Comparison of ENCODE assay signal across 8 mouse cellular contexts in the genomic region with DNA sequence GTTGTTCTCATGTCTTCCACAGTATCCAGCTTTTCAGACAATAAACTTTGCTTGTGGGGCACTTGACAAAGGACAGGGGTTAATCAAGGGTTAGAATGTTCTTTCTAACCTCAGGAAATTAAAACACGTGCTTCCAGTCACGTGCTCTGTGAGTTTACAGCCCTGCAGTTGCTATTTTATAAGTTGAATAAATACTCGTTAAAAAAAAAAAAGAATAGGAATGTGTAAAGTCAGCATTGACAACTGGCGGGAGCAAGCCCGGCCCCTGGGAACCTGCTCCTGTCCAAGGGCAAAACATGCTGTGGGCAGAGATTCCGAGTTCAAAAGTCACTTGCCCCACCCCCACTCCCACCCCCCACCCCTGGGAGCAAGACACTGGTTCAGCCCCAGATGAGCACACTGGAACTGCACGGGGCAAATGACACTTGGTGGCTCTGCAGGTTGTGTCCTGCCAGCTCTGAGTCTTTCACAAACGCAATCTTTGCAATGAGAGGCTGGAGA.
A peak's percentile ranks its signal among the peaks of the same experiment; 100 is the strongest.
DNase-seq lines count a peak whose midpoint lies in the region; ATAC-seq and TF ChIP-seq lines count a peak whose summit lies in the region.
"Had no signal": no experiment of that assay in that cellular context is flagged by ENCODE, and none has a peak within 500 bp of the region (broad histone marks: within the 10 kb centered on the region; RNA-seq: fewer than 3 reads in every experiment).

No protein-coding gene starts in this region.

- H3K4me2 ChIP-seq in CH12.LX (ENCODE audit: insufficient read depth, low read depth, poor library complexity, severe bottlenecking): peak overlapping the region; percentile 70
- no peak overlapping the region for H3K4me2 ChIP-seq in intestine, embryonic 16.5 days (ENCODE audit: low read depth, low read length)
- H3K4me2 ChIP-seq: stomach, embryonic 15.5 days had no signal

- no peaks in the 10 kb centered on the region for H3K27me3 ChIP-seq in CH12.LX (replicated peaks)
- no peaks in the 10 kb centered on the region for H3K27me3 ChIP-seq in intestine, embryonic 16.5 days (replicated peaks; ENCODE audit: control insufficient read depth, insufficient read depth, low read length)
- no peaks in the 10 kb centered on the region for H3K27me3 ChIP-seq in liver, adult 2 months (ENCODE audit: control insufficient read depth, insufficient read depth, low read length)
- H3K27me3 ChIP-seq in forebrain, embryonic 10.5 days (ENCODE audit: poor library complexity, severe bottlenecking): no peaks in the 10 kb centered on the region
- H3K27me3 ChIP-seq: stomach, embryonic 15.5 days had no signal

- dilution Hi-C loops in CH12.LX (cut with MboI; ENCODE audit: extremely low pct_ligation_motif_present, extremely low pct_unique_long_range_greater_than_20kb, low sequenced_read_pairs): no loop called here

- peak; percentile 71 for ATAC-seq in intestine, embryonic 16.5 days

- H3K9ac ChIP-seq in CH12.LX (ENCODE audit: insufficient read depth, low read depth): peak overlapping the region; percentile 37
- H3K9ac ChIP-seq in intestine, embryonic 16.5 days (ENCODE audit: low read depth, low read length): peak overlapping the region; percentile 36; the same call in 1 of the 2 replicates
- peak overlapping the region; percentile 17; the same call in 1 of the 2 replicates for H3K9ac ChIP-seq in liver, adult 2 months (ENCODE audit: low read depth, low read length)
- H3K9ac ChIP-seq: stomach, embryonic 15.5 days had no signal

- no peak for TF ChIP-seq EP300 in CH12.LX (IDR thresholded peaks at IDR 0.05; ENCODE audit: low read length)

- peak overlapping the region; percentile 58 for H3K27ac ChIP-seq in CH12.LX (ENCODE audit: insufficient read depth, low read depth)
- H3K27ac ChIP-seq in intestine, embryonic 16.5 days (ENCODE audit: low read length): peak overlapping the region; percentile 77
- peak overlapping the region; percentile 82 for H3K27ac ChIP-seq in liver, adult 2 months (replicated peaks; ENCODE audit: insufficient read depth, low read depth, low read length)
- H3K27ac ChIP-seq in forebrain, embryonic 10.5 days: no peak overlapping the region
- H3K27ac ChIP-seq: stomach, embryonic 15.5 days had no signal

- H3K79me2 ChIP-seq in CH12.LX (replicated peaks; ENCODE audit: control insufficient read depth, extremely low read depth, insufficient read depth, poor library complexity, severe bottlenecking): no peaks in the 10 kb centered on the region
- no peaks in the 10 kb centered on the region for H3K79me2 ChIP-seq in liver, adult 2 months (ENCODE audit: control insufficient read depth, insufficient read depth, low read length)

- TF ChIP-seq POLR2A in CH12.LX (IDR thresholded peaks at IDR 0.05; ENCODE audit: low read depth, low read length): no peak
- TF ChIP-seq POLR2A in liver, adult 2 months (IDR thresholded peaks at IDR 0.05; ENCODE audit: extremely low read depth, insufficient read depth, low read length): no peak

- intact Hi-C loops in left cerebral cortex, postnatal 14 days (cut with DNase I): no loop called here

- H3K4me1 ChIP-seq in CH12.LX (ENCODE audit: control insufficient read depth in 1 of 2, insufficient read depth in 2 of 2): peaks cover 22 to 54% of the 10 kb centered on the region in 2 experiments
- peaks cover 28% of the 10 kb centered on the region for H3K4me1 ChIP-seq in intestine, embryonic 16.5 days (ENCODE audit: control insufficient read depth, insufficient read depth, low read length)
- peaks cover 11% of the 10 kb centered on the region for H3K4me1 ChIP-seq in liver, adult 2 months (ENCODE audit: control insufficient read depth, insufficient read depth, low read length)
- peaks cover 15% of the 10 kb centered on the region for H3K4me1 ChIP-seq in forebrain, embryonic 10.5 days

- H3K4me3 ChIP-seq in CH12.LX (replicated peaks in 1 of 3; ENCODE audit: low read depth in 2 of 3, low read length in 2 of 3, poor library complexity in 1 of 3): no peak overlapping the region
- no peak overlapping the region for H3K4me3 ChIP-seq in intestine, embryonic 16.5 days (ENCODE audit: low read length)
- H3K4me3 ChIP-seq in liver, adult 2 months (ENCODE audit: insufficient read depth, low read depth, low read length): no peak overlapping the region
- no peak overlapping the region for H3K4me3 ChIP-seq in forebrain, embryonic 10.5 days
- H3K4me3 ChIP-seq: stomach, embryonic 15.5 days had no signal

- no peak for TF ChIP-seq RAD21 in CH12.LX (IDR thresholded peaks at IDR 0.05; ENCODE audit: low read depth, low read length)

- no peaks in the 10 kb centered on the region for H3K9me3 ChIP-seq in CH12.LX (replicated peaks; ENCODE audit: low read length)
- H3K9me3 ChIP-seq in intestine, embryonic 16.5 days (ENCODE audit: control insufficient read depth, low read length): no peaks in the 10 kb centered on the region
- H3K9me3 ChIP-seq in forebrain, embryonic 10.5 days: no peaks in the 10 kb centered on the region
- H3K9me3 ChIP-seq: stomach, embryonic 15.5 days had no signal

- WGBS in intestine, embryonic 16.5 days: 12% methylated on average over 8 of the region's 8 CpGs
- 2% methylated on average over 8 of the region's 8 CpGs for WGBS in liver, adult 2 months
- 46% methylated on average over 8 of the region's 8 CpGs for WGBS in forebrain, embryonic 10.5 days

- in situ Hi-C loops in CH12.LX (cut with MboI; ENCODE audit: low pct_ligation_motif_present, low pct_unique_long_range_greater_than_20kb, low sequenced_read_pairs): no loop called here

- no peak for TF ChIP-seq CTCF in CH12.LX (conservative IDR thresholded peaks at IDR 0.05 in 1 of 2, IDR thresholded peaks at IDR 0.05 in 1 of 2; ENCODE audit: low read depth in 2 of 2, low read length in 2 of 2)
- no peak for TF ChIP-seq CTCF in liver, adult 2 months (IDR thresholded peaks at IDR 0.05; ENCODE audit: low read depth, low read length)

- H3K36me3 ChIP-seq in CH12.LX (replicated peaks in 1 of 2; ENCODE audit: control insufficient read depth in 1 of 2, insufficient read depth in 1 of 2, low read length in 1 of 2): no peaks in the 10 kb centered on the region
- H3K36me3 ChIP-seq in intestine, embryonic 16.5 days (ENCODE audit: control insufficient read depth, insufficient read depth, low read length): no peaks in the 10 kb centered on the region
- H3K36me3 ChIP-seq in liver, adult 2 months (ENCODE audit: control insufficient read depth, insufficient read depth, low read length): no peaks in the 10 kb centered on the region
- H3K36me3 ChIP-seq in forebrain, embryonic 10.5 days (replicated peaks): no peaks in the 10 kb centered on the region
- H3K36me3 ChIP-seq: stomach, embryonic 15.5 days had no signal

- peak; percentile 59 for DNase-seq in CD4-positive helper T cell, adult 2 months (ENCODE audit: low read depth, low spot score)
- peak; percentile 43 for DNase-seq in CH12.LX (ENCODE audit: extremely low read depth)
- DNase-seq in liver, adult 2 months (ENCODE audit: extremely low read depth, low read depth, low spot score): peak; percentile 97
- no peak for DNase-seq in left cerebral cortex, postnatal 14 days (ENCODE audit: low spot score in 2 of 2)
- no peak for DNase-seq in forebrain, embryonic 10.5 days (ENCODE audit: extremely low spot score, low spot score)
- no peak for DNase-seq in testis, postnatal 10 days (ENCODE audit: low spot score)

TF ChIP-seq in CH12.LX, 34 proteins besides CTCF, POLR2A, EP300 and RAD21:
- TF ChIP-seq ZKSCAN1 (IDR thresholded peaks at IDR 0.05; ENCODE audit: borderline replicate concordance, low read depth, low read length) (no peak), HCFC1 (IDR thresholded peaks at IDR 0.05; ENCODE audit: low read depth, low read length) (no peak), USF1 (IDR thresholded peaks at IDR 0.05; ENCODE audit: low read depth, low read length) (peak; percentile 62), UBTF (IDR thresholded peaks at IDR 0.05; ENCODE audit: low read depth, low read length) (no peak), RCOR1 (conservative IDR thresholded peaks at IDR 0.05; ENCODE audit: low read depth, low read length) (no peak), MAX (IDR thresholded peaks at IDR 0.05; ENCODE audit: low read length) (peak; percentile 96), USF2 (conservative IDR thresholded peaks at IDR 0.05; ENCODE audit: low read depth, low read length) (peak; percentile 74), BHLHE40 (IDR thresholded peaks at IDR 0.05; ENCODE audit: low read depth, low read length) (peak; percentile 93), CHD1 (IDR thresholded peaks at IDR 0.05; ENCODE audit: low read depth, low read length) (0 out of 2 replicates have a peak, but pooled peaks have one; percentile 43), E2F4 (IDR thresholded peaks at IDR 0.05; ENCODE audit: insufficient replicate concordance, low read depth, low read length) (no peak), IRF4 (IDR thresholded peaks at IDR 0.05; ENCODE audit: low read depth, low read length) (no peak), MAFK (IDR thresholded peaks at IDR 0.05; ENCODE audit: insufficient replicate concordance, low read length) (0 out of 2 replicates have a peak, but pooled peaks have one; percentile 12), MYC (IDR thresholded peaks at IDR 0.05; ENCODE audit: low read depth, low read length) (peak; percentile 84), CHD2 (IDR thresholded peaks at IDR 0.05; ENCODE audit: low read length) (peak; percentile 51), JUND (conservative IDR thresholded peaks at IDR 0.05; ENCODE audit: low read depth, low read length) (no peak), SMC3 (IDR thresholded peaks at IDR 0.05; ENCODE audit: low read depth, low read length) (no peak), ZNF384 (IDR thresholded peaks at IDR 0.05; ENCODE audit: low read depth, low read length) (no peak)

Comparison
In these comparisons a context has a peak if more than half of its experiments do, and no peak if none do; other contexts are left out.
1. DNase-seq: peak in CD4-positive helper T cell, adult 2 months (single experiment), CH12.LX (single experiment) and liver, adult 2 months (single experiment); none in left cerebral cortex, postnatal 14 days (0 of 2), forebrain, embryonic 10.5 days (single experiment) and testis, postnatal 10 days (single experiment).
2. Peak in every context shown above with its lines, with median percentiles within 50 percentile points of each other: H3K9ac ChIP-seq.